In the genomic region with DNA sequence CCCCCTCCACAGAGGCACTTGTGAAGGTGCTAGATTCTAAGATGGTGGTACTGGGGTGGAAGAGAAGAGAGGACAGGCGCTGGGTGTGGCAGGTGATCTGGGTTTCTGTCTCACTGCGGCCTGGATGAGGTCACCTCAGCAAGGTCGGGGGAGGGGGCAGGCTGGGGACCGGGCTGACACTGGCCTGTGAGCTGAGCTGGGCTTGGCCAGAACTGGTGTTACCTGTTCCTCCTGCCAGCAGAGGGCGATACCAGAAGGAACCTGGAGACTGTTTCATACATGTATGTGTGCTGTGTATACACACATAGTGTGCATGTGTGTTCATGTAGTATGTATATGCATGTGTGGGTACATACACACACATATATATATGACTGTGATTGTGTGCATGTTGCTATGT, we compare ENCODE assay signal across 8 mouse cellular contexts. TPM values are rescaled to one million over a fixed set of nuclear protein-coding genes. Genes with fewer than 3 reads are reported as not detected.
DNase-seq lines count a peak whose midpoint lies in the region; ATAC-seq and TF ChIP-seq lines count a peak whose summit lies in the region.

No protein-coding gene starts in this region.

- H3K27ac ChIP-seq in forebrain, embryonic 10.5 days: no peak overlapping the region; the same call in 1 of the 2 replicates
- H3K27ac ChIP-seq in forebrain, embryonic 16.5 days (ENCODE audit: low read length): no peak overlapping the region
- H3K27ac ChIP-seq in liver, postnatal 0 days (ENCODE audit: low read depth): no peak overlapping the region
- no peak overlapping the region for H3K27ac ChIP-seq in small intestine, adult 2 months (ENCODE audit: insufficient read depth, low read depth, low read length)

- DNase-seq in forebrain, embryonic 10.5 days (ENCODE audit: extremely low spot score, low spot score): peak; percentile 48
- peak; percentile 69 for DNase-seq in 3134 (ENCODE audit: extremely low read depth, insufficient read length, low spot score)
- DNase-seq in adrenal gland, postnatal 10 days: peak; percentile 73
- peak; percentile 46 for DNase-seq in forelimb bud, embryonic 11.5 days (ENCODE audit: low read depth, low spot score)
- DNase-seq in liver, postnatal 0 days: peak; percentile 62
- no peak for DNase-seq in layer of hippocampus, adult 18-20 months (ENCODE audit: low spot score in 2 of 2)

- H3K4me3 ChIP-seq in forebrain, embryonic 10.5 days: no peak overlapping the region
- no peak overlapping the region for H3K4me3 ChIP-seq in forebrain, embryonic 16.5 days (replicated peaks; ENCODE audit: low read length)
- H3K4me3 ChIP-seq in liver, postnatal 0 days (ENCODE audit: low read depth, low read length): no peak overlapping the region
- H3K4me3 ChIP-seq in small intestine, adult 2 months (ENCODE audit: low read depth, low read length): no peak overlapping the region

- H3K27me3 ChIP-seq in forebrain, embryonic 10.5 days (ENCODE audit: poor library complexity, severe bottlenecking): no peaks in the 10 kb centered on the region
- H3K27me3 ChIP-seq in forebrain, embryonic 16.5 days (replicated peaks; ENCODE audit: control insufficient read depth, insufficient read depth, low read length): no peaks in the 10 kb centered on the region
- H3K27me3 ChIP-seq in liver, postnatal 0 days (ENCODE audit: insufficient read depth, low read length): no peaks in the 10 kb centered on the region
- H3K27me3 ChIP-seq in small intestine, adult 2 months (ENCODE audit: control insufficient read depth, insufficient read depth, low read length): no peaks in the 10 kb centered on the region

- peak; percentile 68 for TF ChIP-seq CTCF in liver, postnatal 0 days (IDR thresholded peaks at IDR 0.05; ENCODE audit: low read depth)
- TF ChIP-seq CTCF in small intestine, adult 2 months (IDR thresholded peaks at IDR 0.05; ENCODE audit: extremely low read depth, insufficient read length, insufficient replicate concordance, low read depth, low read length): 0 out of 2 replicates have a peak, but pooled peaks have one; percentile 29

- no peak for TF ChIP-seq POLR2A in small intestine, adult 2 months (IDR thresholded peaks at IDR 0.05; ENCODE audit: low read depth, low read length)

- no peak for TF ChIP-seq EP300 in liver, postnatal 0 days (IDR thresholded peaks at IDR 0.05; ENCODE audit: low read depth)

- H3K9me3 ChIP-seq in forebrain, embryonic 10.5 days: peaks cover 16% of the 10 kb centered on the region
- H3K9me3 ChIP-seq in forebrain, embryonic 16.5 days (ENCODE audit: control insufficient read depth, low read length): peaks cover 7% of the 10 kb centered on the region; the same call in 1 of the 2 replicates
- peaks cover 12% of the 10 kb centered on the region; the same call in 1 of the 2 replicates for H3K9me3 ChIP-seq in liver, postnatal 0 days (ENCODE audit: low read length)

- 32% methylated on average over 5 of the region's 5 CpGs for WGBS in forebrain, embryonic 10.5 days
- 35% methylated on average over 5 of the region's 5 CpGs for WGBS in forebrain, embryonic 16.5 days
- WGBS in liver, postnatal 0 days (ENCODE audit: insufficient replicate concordance): 35% methylated on average over 5 of the region's 5 CpGs
- 39% methylated on average over 5 of the region's 5 CpGs for WGBS in small intestine, adult 2 months

- no peak for ATAC-seq in forebrain, embryonic 16.5 days
- peak; percentile 47 for ATAC-seq in liver, postnatal 0 days

- peaks cover 40% of the 10 kb centered on the region for H3K4me1 ChIP-seq in forebrain, embryonic 10.5 days
- H3K4me1 ChIP-seq in forebrain, embryonic 16.5 days (replicated peaks; ENCODE audit: control insufficient read depth, insufficient read depth, low read length): peaks cover 14% of the 10 kb centered on the region
- H3K4me1 ChIP-seq in liver, postnatal 0 days (ENCODE audit: insufficient read depth): no peaks in the 10 kb centered on the region
- peaks cover 21% of the 10 kb centered on the region for H3K4me1 ChIP-seq in small intestine, adult 2 months (ENCODE audit: control insufficient read depth, insufficient read depth, insufficient read length, low read length)

- no peak overlapping the region for H3K9ac ChIP-seq in forebrain, embryonic 16.5 days (replicated peaks; ENCODE audit: low read depth, low read length)
- no peak overlapping the region for H3K9ac ChIP-seq in liver, postnatal 0 days (replicated peaks)

- no peak overlapping the region for H3K4me2 ChIP-seq in forebrain, embryonic 16.5 days (ENCODE audit: low read length)
- H3K4me2 ChIP-seq in liver, postnatal 0 days (ENCODE audit: low read depth, low read length): no peak overlapping the region

- no peaks in the 10 kb centered on the region for H3K36me3 ChIP-seq in forebrain, embryonic 10.5 days (replicated peaks)
- H3K36me3 ChIP-seq in forebrain, embryonic 16.5 days (ENCODE audit: control insufficient read depth, insufficient read depth): no peaks in the 10 kb centered on the region
- no peaks in the 10 kb centered on the region for H3K36me3 ChIP-seq in liver, postnatal 0 days (replicated peaks; ENCODE audit: insufficient read depth, low read length)
- no peaks in the 10 kb centered on the region for H3K36me3 ChIP-seq in small intestine, adult 2 months (ENCODE audit: control insufficient read depth, insufficient read depth, low read length)

RNA-seq across cellular contexts. Expression of a gene that starts 23.2 kb away (rescaled TPM):
- polyA plus RNA-seq in forebrain, embryonic 10.5 days (2016; fragmentation: Nextera tagmentation; extraction: Ambion mirVana): 206 and 211 TPM in 2 replicates
- polyA plus RNA-seq in forebrain, embryonic 16.5 days (2015; fragmentation: Nextera tagmentation; extraction: Ambion mirVana): 120 and 128 TPM in 2 replicates
- 100 to 1,000 TPM; 115 to 146 TPM for total RNA-seq in adrenal gland, postnatal 10 days (2021)
- 30.8 and 34.5 TPM in 2 replicates for polyA plus RNA-seq in liver, postnatal 0 days (2015; fragmentation: Nextera tagmentation; extraction: Ambion mirVana)
- polyA plus RNA-seq in small intestine, adult 2 months (2012; rRNA removed): 17.0 and 31.0 TPM in 2 replicates
- 100 to 1,000 TPM; 121 to 122 TPM for total RNA-seq in layer of hippocampus, adult 18-20 months (2021)

Comparison
In these comparisons a context has a peak if more than half of its experiments do, and no peak if none do; other contexts are left out.
1. DNase-seq: peak in forebrain, embryonic 10.5 days (single experiment), 3134 (single experiment), adrenal gland, postnatal 10 days (single experiment), forelimb bud, embryonic 11.5 days (single experiment) and liver, postnatal 0 days (single experiment); none in layer of hippocampus, adult 18-20 months (0 of 2).